In the genomic region with DNA sequence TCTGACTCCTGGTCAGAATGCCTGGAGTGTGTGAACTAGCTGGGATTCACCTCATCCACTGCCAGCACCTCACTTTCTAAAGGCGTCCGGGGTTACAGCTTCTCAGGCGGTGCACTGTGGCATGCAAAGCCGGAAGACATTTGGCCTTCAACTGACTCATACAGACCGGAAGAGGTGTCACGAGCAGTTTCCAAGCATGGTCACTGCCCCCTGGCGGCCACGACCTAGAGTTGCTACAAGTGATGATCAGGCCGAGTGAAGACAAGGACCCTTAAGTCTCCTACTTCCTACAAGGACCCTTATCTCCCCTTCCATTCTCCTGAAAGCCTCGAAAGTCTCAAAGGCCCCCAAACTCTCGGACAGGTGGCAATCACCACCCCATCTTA, we compare ENCODE assay signal across 8 mouse cellular contexts. TPM values are rescaled to one million over a fixed set of nuclear protein-coding genes. Genes with fewer than 3 reads are reported as not detected.
A peak's percentile ranks its signal among the peaks of the same experiment; 100 is the strongest.
DNase-seq lines count a peak whose midpoint lies in the region; ATAC-seq lines count a peak whose summit lies in the region.

No protein-coding gene starts in this region.

- peaks cover 26% of the 10 kb centered on the region for H3K36me3 ChIP-seq in intestine, embryonic 14.5 days (ENCODE audit: control insufficient read depth, insufficient read depth, low read length)

- H3K9ac ChIP-seq in intestine, embryonic 14.5 days (ENCODE audit: low read length): peak overlapping the region; percentile 82

- ATAC-seq in intestine, embryonic 14.5 days (replicated peaks; ENCODE audit: low FRiP score, low TSS enrichment, low read depth): peak; percentile 82
- ATAC-seq in megakaryocyte-erythroid progenitor cell, adult 5-6 weeks (replicated peaks; ENCODE audit: low FRiP score, low TSS enrichment, poor library complexity, severe bottlenecking): peak; percentile 60

- peak; percentile 77 to 85 for DNase-seq in adrenal gland, adult 18-20 months (ENCODE audit: low spot score in 2 of 2)
- DNase-seq in embryo, embryonic 11 days: peak; percentile 91
- peak; percentile 77 for DNase-seq in gastrocnemius, postnatal 25 days
- DNase-seq in intestine, embryonic 14.5 days (ENCODE audit: low spot score): peak; percentile 89
- DNase-seq in left cerebral cortex, postnatal 14 days (ENCODE audit: low spot score in 2 of 2): peak; percentile 78 to 80
- peak; percentile 71 for DNase-seq in right cerebral cortex, postnatal 14 days
- DNase-seq in yolk sac, embryonic 10.5 days (ENCODE audit: low spot score): peak; percentile 87

- peak overlapping the region; percentile 90 for H3K27ac ChIP-seq in intestine, embryonic 14.5 days (ENCODE audit: low read depth)

- H3K27me3 ChIP-seq in intestine, embryonic 14.5 days (replicated peaks; ENCODE audit: control insufficient read depth, insufficient read depth, low read length): no peaks in the 10 kb centered on the region

- intact Hi-C loops in left cerebral cortex, postnatal 14 days (cut with DNase I): loop anchor here (5.0 kb wide), 1 partner anchor 59 kb away; a partner anchor contains a TSS

- peak overlapping the region; percentile 93 for H3K4me2 ChIP-seq in intestine, embryonic 14.5 days (ENCODE audit: low read length)

- H3K9me3 ChIP-seq in intestine, embryonic 14.5 days (ENCODE audit: control insufficient read depth, low read length): no peaks in the 10 kb centered on the region

- H3K4me1 ChIP-seq in intestine, embryonic 14.5 days (replicated peaks; ENCODE audit: control insufficient read depth, insufficient read depth, low read length): peaks cover 24% of the 10 kb centered on the region

- peak overlapping the region; percentile 79 for H3K4me3 ChIP-seq in intestine, embryonic 14.5 days (ENCODE audit: low read depth, low read length)

- WGBS in intestine, embryonic 14.5 days: under 1% methylated on average over 11 of the region's 11 CpGs

RNA-seq across cellular contexts. Expression of a gene that starts 3.7 kb away (rescaled TPM):
- 10 to 100 TPM; 79.1 to 84.8 TPM for total RNA-seq in adrenal gland, adult 18-20 months (2021)
- 10 to 100 TPM; 23.9 to 26.5 TPM for total RNA-seq in gastrocnemius, postnatal 25 days (2021)
- polyA plus RNA-seq in intestine, embryonic 14.5 days (2014; fragmentation: Nextera tagmentation; extraction: Ambion mirVana): 62.8 and 65.1 TPM in 2 replicates
- total RNA-seq in left cerebral cortex, postnatal 14 days (2021): 10 to 100 TPM; 41.2 to 42.9 TPM
- 102 and 114 TPM in 2 replicates for total RNA-seq in megakaryocyte-erythroid progenitor cell, adult 5-6 weeks (2014; fragmentation: Nextera tagmentation)
- 42.3 and 65.4 TPM in 2 replicates for total RNA-seq in megakaryocyte-erythroid progenitor cell, adult 5-6 weeks (2017)

RNA-seq across cellular contexts. Expression of a gene that starts 10.7 kb away (rescaled TPM):
- total RNA-seq in adrenal gland, adult 18-20 months (2021): 10 to 100 TPM; 60.6 to 65.2 TPM
- 10 to 100 TPM; 23.2 to 28.2 TPM for total RNA-seq in gastrocnemius, postnatal 25 days (2021)
- polyA plus RNA-seq in intestine, embryonic 14.5 days (2014; fragmentation: Nextera tagmentation; extraction: Ambion mirVana): 53.6 and 59.9 TPM in 2 replicates
- total RNA-seq in left cerebral cortex, postnatal 14 days (2021): 10 to 100 TPM; 48.3 to 51.3 TPM
- total RNA-seq in megakaryocyte-erythroid progenitor cell, adult 5-6 weeks (2014; fragmentation: Nextera tagmentation): 31.2 and 40.7 TPM in 2 replicates
- total RNA-seq in megakaryocyte-erythroid progenitor cell, adult 5-6 weeks (2017): 95.2 and 125 TPM in 2 replicates

RNA-seq across cellular contexts. Expression of a gene that starts 11.6 kb away (rescaled TPM):
- total RNA-seq in adrenal gland, adult 18-20 months (2021): 10 to 100 TPM; 37.4 to 49.0 TPM
- 10 to 100 TPM; 17.2 to 17.4 TPM for total RNA-seq in gastrocnemius, postnatal 25 days (2021)
- polyA plus RNA-seq in intestine, embryonic 14.5 days (2014; fragmentation: Nextera tagmentation; extraction: Ambion mirVana): 35.0 TPM in 2 replicates
- total RNA-seq in left cerebral cortex, postnatal 14 days (2021): 100 to 1,000 TPM; 112 to 121 TPM
- 43.1 and 46.6 TPM in 2 replicates for total RNA-seq in megakaryocyte-erythroid progenitor cell, adult 5-6 weeks (2014; fragmentation: Nextera tagmentation)
- total RNA-seq in megakaryocyte-erythroid progenitor cell, adult 5-6 weeks (2017): 7.1 and 21.9 TPM in 2 replicates

RNA-seq across cellular contexts. Expression of a gene that starts 18.0 kb away (rescaled TPM):
- total RNA-seq in adrenal gland, adult 18-20 months (2021): 1 to 10 TPM; 8.3 to 8.7 TPM
- 1 to 10 TPM in 1 of 2 experiments, under 1 TPM in 1; 0.97 to 1.1 TPM for total RNA-seq in gastrocnemius, postnatal 25 days (2021)
- polyA plus RNA-seq in intestine, embryonic 14.5 days (2014; fragmentation: Nextera tagmentation; extraction: Ambion mirVana): 25.4 and 26.4 TPM in 2 replicates
- total RNA-seq in left cerebral cortex, postnatal 14 days (2021): 10 to 100 TPM; 20.2 to 22.0 TPM
- total RNA-seq in megakaryocyte-erythroid progenitor cell, adult 5-6 weeks (2014; fragmentation: Nextera tagmentation): 1.6 and 3.5 TPM in 2 replicates
- total RNA-seq in megakaryocyte-erythroid progenitor cell, adult 5-6 weeks (2017): 0.80 and 2.5 TPM in 2 replicates

Comparison
In these comparisons a context has a peak if more than half of its experiments do, and no peak if none do; other contexts are left out.
1. Peak in every context shown above with its lines: DNase-seq, ATAC-seq, H3K4me3 ChIP-seq and H3K27ac ChIP-seq.